Mouse (Mus musculus) lung, embryonic 14.5 days (tissue): ENCODE measurements around the gene Arl5c. TPM values are rescaled to one million over a fixed set of nuclear protein-coding genes. Genes with fewer than 3 reads are reported as not detected.
A peak's percentile ranks its signal among the peaks of the same experiment; 100 is the strongest.

Experiments
- ATAC-seq: fragments of 200-750 bp; cut with Nextera tagmentation; 2 replicates; pipeline ENCODE4 v1.8.0; 2017; ENCODE audit warnings: mild to moderate bottlenecking, moderate TSS enrichment, moderate library complexity; ENCODE audit not compliant: insufficient read depth
- DNase-seq: peaks from one replicate; pipeline ENCODE4 v3.0.0-alpha.2; 2015
- H3K27ac ChIP-seq: fragments of 300-500 bp; sonication (generic); 2 replicates; pipeline ENCODE4 v1.5.1; 2014; ENCODE audit warnings: low read depth, mild to moderate bottlenecking, moderate library complexity
- H3K27me3 ChIP-seq: fragments of 300-500 bp; sonication (generic); 2 replicates; pipeline ENCODE4 v1.6.1; 2014; ENCODE audit warnings: low read length, control low read depth; ENCODE audit not compliant: insufficient read depth
- H3K36me3 ChIP-seq: fragments of 300-500 bp; sonication (generic); 2 replicates; pipeline ENCODE4 v1.6.1; 2014; ENCODE audit warnings: control low read depth; ENCODE audit not compliant: insufficient read depth
- H3K4me1 ChIP-seq: fragments of 300-500 bp; sonication (generic); 2 replicates; pipeline ENCODE4 v1.6.1; 2014; ENCODE audit warnings: antibody characterized with exemption, control low read depth; ENCODE audit not compliant: insufficient read depth
- H3K4me2 ChIP-seq: fragments of 300-500 bp; sonication (generic); 2 replicates; pipeline ENCODE4 v1.6.1; 2014; ENCODE audit warnings: mild to moderate bottlenecking
- H3K4me3 ChIP-seq: fragments of 300-500 bp; sonication (generic); 2 replicates; pipeline ENCODE4 v1.5.1; 2014; ENCODE audit warnings: low read depth, low read length
- H3K9ac ChIP-seq: fragments of 300-500 bp; sonication (generic); 2 replicates; pipeline ENCODE4 v1.6.1; 2014
- H3K9me3 ChIP-seq: fragments of 300-500 bp; sonication (generic); 2 replicates; pipeline ENCODE4 v1.6.1; 2016; ENCODE audit warnings: low read depth, low read length, control low read depth
- CTCF ChIP-seq: IDR thresholded peaks from 2 replicates; pipeline ENCODE4 v1.5.1; 2016; ENCODE audit warnings: antibody characterized with exemption, low read depth
- WGBS: fragments of 180-500 bp; shearing (Covaris S2); extraction: QIAGEN DNeasy Blood & Tissue Kit; methylation state at CpG from one replicate; pipeline ENCODE4 v1.1.7; 2014; 5-methylcytosine and 5-hydroxymethylcytosine counted together
- polyA plus RNA-seq: library from polyadenylated mRNA; unstranded; fragments of >200 nt; fragmentation: Nextera tagmentation; extraction: Ambion mirVana; gene quantifications from 2 replicates; pipeline ENCODE4 v1.2.1, GENCODE M21; 2014

The Arl5c gene
- polyA plus RNA-seq, 1 experiment from 2014 or later = 11.4 TPM

DNA sequence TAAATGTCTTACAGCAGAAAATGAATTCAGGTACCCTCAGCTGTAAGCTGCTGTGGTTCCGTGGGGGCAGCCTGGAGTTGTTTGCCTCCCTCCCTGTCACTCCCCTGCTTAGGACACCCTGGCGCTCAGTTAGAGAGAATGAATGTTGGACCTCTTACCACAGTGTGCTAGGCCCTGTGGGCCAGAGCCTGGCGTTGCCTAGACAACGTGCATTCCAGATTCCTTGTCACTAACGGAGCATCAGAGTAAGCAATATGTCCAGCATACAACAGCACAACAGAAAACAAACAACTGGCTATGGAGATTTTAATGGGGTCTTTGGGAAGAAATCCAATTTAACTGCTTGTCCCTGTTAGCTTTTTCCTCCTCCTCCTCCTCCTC, 36.7 kb downstream of the Arl5c start:
- peak; percentile 27 for DNase-seq

DNA sequence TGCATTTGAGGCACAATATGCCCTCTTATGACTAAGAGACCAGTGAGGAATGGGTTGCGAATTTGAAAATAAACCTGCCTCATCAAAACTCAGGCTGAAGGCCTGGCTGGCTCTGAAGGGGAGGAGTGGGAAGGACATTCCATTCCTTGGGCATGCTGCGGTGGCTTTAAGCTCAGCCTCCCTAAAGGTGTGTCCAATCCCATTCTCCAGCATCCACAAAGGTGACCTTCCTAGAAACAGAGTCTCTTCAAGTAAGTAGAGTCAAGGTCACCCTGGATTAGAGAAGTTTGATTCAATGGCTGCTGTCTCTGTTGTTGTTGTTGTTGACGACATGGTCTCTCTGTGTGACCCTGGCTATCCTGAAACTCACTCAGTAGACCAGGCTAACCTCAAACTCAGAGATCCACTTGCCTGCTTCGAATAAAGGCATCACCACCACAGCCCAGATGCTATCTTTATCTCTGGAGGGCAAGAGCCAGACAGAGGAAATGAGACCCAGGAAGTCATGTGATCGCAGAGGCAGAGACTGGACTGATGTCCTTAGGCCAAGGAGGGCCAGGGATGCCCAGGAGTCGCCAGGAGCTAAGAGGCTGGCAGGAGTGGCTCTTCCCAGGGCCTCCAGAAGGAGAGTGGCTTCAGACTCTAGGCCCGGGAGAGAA, 37.2 kb downstream of the Arl5c start:
- H3K4me1 ChIP-seq = 0 out of 2 replicates have a peak, but pooled peaks cover 3% of the 10 kb centered on the region
- H3K9me3 ChIP-seq = no peaks in the 10 kb centered on the region
- H3K36me3 ChIP-seq = no peaks in the 10 kb centered on the region
- H3K9ac ChIP-seq = no peak overlapping the region
- H3K27ac ChIP-seq = no peak overlapping the region
- H3K27me3 ChIP-seq = no peaks in the 10 kb centered on the region
- no peak for TF ChIP-seq CTCF
- DNase-seq = no peak
- no peak overlapping the region for H3K4me2 ChIP-seq
- WGBS = 69% methylated on average over 7 of the region's 7 CpGs
- H3K4me3 ChIP-seq = no peak overlapping the region
- no peak for ATAC-seq

More for the DNA sequence above, 36.7 kb downstream of the Arl5c start:
- Histone ChIP-seq H3K4me1 (0 out of 2 replicates have a peak, but pooled peaks cover 2% of the 10 kb centered on the region), H3K4me3 (no peak overlapping the region), H3K27me3 (no peaks in the 10 kb centered on the region), H3K9me3 (no peaks in the 10 kb centered on the region), H3K36me3 (no peaks in the 10 kb centered on the region), H3K9ac (no peak overlapping the region), H3K27ac (no peak overlapping the region), H3K4me2 (no peak overlapping the region)
- TF ChIP-seq CTCF = no peak
- no peak for ATAC-seq
- 62% methylated on average over 5 of the region's 5 CpGs for WGBS

DNA sequence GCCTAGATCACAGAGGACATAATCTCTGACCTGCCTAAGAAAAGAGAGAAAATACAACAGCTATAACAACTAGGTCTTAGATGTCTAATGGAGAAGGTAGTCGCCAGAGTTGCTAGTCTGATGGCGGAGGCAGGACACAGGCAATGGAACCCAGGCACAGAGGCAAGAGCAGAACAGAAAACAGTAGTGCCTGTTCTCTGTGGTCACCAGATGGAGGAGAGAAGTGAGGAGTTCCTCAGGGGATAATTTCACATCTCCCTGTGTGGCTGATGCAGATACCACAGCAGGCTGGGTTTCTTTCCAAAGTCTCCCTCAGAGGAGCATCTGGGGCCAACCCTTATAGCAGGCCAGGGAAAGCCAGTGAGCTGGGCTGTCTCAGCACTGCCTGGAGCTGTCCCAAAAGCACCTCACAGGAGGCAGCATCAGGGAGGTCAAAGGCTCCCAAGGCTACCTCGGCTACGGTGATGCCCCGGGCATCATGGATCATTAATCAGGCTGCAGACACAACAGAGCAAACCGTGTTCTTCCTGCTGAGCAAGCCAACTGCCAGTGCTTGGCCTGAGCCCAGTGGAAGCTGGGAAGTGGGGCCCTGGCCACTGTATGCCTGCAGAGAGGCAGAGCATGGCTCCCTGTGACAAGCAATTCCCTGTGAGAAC, 38.9 kb downstream of the Arl5c start:
- Histone ChIP-seq H3K27me3 (no peaks in the 10 kb centered on the region), H3K4me1 (0 out of 2 replicates have a peak, but pooled peaks cover 3% of the 10 kb centered on the region), H3K9ac (no peak overlapping the region), H3K9me3 (no peaks in the 10 kb centered on the region), H3K27ac (no peak overlapping the region), H3K4me3 (no peak overlapping the region), H3K4me2 (no peak overlapping the region), H3K36me3 (no peaks in the 10 kb centered on the region)
- TF ChIP-seq CTCF = no peak
- ATAC-seq (no peak), DNase-seq (no peak)
- WGBS = 40% methylated on average over 6 of the region's 6 CpGs

DNA sequence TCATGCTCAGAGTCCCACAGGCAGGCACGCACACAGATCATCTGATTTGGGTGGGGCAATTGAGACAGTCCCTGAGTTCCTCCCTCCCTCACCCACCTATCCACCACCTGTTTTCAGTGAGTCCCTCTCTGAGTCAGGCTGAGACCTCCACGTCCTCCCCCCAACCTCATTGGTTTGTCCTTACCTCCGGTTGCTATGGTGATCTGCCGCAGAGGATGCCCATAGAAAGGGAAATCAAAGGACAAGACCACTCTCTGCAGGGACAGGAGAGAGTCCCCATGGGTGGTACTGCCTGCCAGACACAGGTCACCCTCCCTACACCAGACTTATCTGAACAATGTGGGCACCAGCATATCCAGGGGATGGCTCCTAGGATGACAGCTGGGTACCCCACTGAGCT, 40.1 kb downstream of the Arl5c start:
- no peaks in the 10 kb centered on the region for H3K27me3 ChIP-seq

DNA sequence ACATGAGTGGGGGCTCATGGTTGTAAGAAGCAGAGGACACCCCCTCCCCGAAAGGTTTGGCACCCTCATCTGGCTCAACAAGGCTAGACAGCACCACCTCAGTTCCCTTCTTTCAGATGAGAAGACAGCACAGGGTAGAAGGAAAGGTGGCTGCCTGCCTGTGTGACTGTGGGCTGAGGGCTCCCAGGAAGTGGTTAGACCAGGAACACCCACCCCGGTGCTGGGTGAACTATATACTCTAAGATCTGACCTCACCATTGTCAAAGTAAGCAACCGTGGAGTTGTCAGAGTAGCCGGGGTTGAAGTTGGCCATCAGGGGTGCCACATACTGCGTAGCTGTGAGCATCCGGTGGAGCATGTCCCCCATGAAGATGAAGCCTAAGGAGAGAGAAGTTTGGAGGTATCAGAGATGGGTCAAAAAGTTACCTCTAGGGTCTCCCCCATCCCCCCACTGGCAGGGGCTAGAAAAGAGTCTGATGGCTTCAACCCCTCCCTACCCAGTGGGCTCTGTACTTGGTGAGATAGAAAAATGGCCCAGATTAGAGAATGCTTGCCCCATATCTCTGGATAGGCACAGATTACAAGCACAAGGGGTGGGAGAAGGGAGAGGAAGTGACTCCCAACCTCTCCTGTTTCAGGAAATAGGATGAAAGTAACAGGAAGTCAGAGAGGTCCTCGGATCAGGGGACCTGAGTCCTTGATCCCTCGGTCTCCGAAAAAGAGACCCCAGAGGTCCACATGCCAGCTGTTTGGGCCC, 40.7 kb downstream of the Arl5c start:
- no peak for TF ChIP-seq CTCF

More for the DNA sequence above, 40.1 kb downstream of the Arl5c start:
- H3K9me3 ChIP-seq = no peaks in the 10 kb centered on the region
- 69% methylated on average over 4 of the region's 4 CpGs for WGBS
- no peak overlapping the region for H3K27ac ChIP-seq
- DNase-seq (no peak), ATAC-seq (no peak)
- no peak overlapping the region for H3K4me3 ChIP-seq
- no peak overlapping the region for H3K4me2 ChIP-seq
- no peak overlapping the region for H3K9ac ChIP-seq
- no peaks in the 10 kb centered on the region for H3K36me3 ChIP-seq
- 0 out of 2 replicates have a peak, but pooled peaks cover 3% of the 10 kb centered on the region for H3K4me1 ChIP-seq
- TF ChIP-seq CTCF = no peak

DNA sequence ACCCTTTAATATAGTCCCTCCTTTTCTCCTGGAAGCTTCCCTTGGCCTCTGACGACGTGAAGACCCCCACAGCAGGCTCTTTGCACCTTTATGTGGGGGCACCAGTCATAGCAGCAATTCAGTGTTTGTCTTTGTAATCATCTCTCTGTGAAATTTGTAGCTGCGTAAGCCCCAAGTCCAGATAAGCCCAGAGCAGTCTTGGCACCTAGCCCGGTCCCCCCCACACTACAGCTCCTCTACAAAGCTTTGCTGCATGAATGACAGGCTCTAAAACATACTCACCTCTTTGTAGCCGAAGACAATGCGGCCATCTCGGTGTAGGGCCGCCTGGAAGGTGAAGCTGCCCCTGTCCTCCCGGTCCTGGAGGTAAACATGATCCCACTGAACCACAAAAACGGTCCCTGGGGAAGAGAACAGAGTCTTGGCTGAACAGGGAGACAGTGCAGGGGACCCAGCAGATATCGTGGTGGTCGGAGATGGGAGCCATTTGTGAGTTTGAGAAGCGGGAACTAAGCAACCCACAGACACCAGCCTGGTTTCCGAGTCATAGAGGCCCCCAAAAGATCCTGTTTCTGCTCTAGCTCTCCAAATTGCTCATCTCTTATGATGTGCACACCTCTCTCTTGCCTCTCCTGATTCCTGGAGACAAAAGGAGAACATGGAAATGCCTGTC, 41.4 kb downstream of the Arl5c start:
- 38% methylated on average over 14 of the region's 14 CpGs for WGBS
- Histone ChIP-seq H3K4me3 (no peak overlapping the region), H3K9me3 (no peaks in the 10 kb centered on the region), H3K27me3 (no peaks in the 10 kb centered on the region), H3K4me1 (0 out of 2 replicates have a peak, but pooled peaks cover 3% of the 10 kb centered on the region), H3K9ac (no peak overlapping the region; the same call in 1 of the 2 replicates), H3K27ac (no peak overlapping the region), H3K4me2 (peak overlapping the region; percentile 23; the same call in 1 of the 2 replicates), H3K36me3 (no peaks in the 10 kb centered on the region)
- DNase-seq (peak; percentile 70), ATAC-seq (no peak)
- no peak for TF ChIP-seq CTCF

More for the DNA sequence above, 40.7 kb downstream of the Arl5c start:
- WGBS = 73% methylated on average over 9 of the region's 9 CpGs
- no peaks in the 10 kb centered on the region for H3K27me3 ChIP-seq
- no peaks in the 10 kb centered on the region for H3K36me3 ChIP-seq
- 0 out of 2 replicates have a peak, but pooled peaks cover 3% of the 10 kb centered on the region for H3K4me1 ChIP-seq
- ATAC-seq (no peak), DNase-seq (no peak)
- no peaks in the 10 kb centered on the region for H3K9me3 ChIP-seq
- H3K4me2 ChIP-seq = no peak overlapping the region
- no peak overlapping the region for H3K9ac ChIP-seq
- no peak overlapping the region for H3K4me3 ChIP-seq
- H3K27ac ChIP-seq = no peak overlapping the region

DNA sequence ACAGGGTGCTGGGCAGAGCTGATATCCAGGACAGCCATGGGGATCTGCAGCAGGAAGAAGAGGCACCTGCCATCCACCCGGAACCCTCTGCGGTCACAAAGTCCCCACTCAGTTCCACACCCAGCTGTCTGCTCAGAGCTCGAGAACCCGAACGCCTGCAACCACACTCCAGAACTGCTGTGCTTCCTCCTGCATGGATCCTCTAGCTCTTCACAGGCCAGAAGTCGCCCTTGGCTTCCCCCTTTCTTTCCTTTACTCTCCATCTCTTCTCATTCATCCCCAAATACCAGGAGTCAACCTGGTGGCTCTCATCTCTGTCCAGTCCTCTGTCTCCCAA, 42.1 kb downstream of the Arl5c start:
- H3K9ac ChIP-seq = no peak overlapping the region
- no peak overlapping the region for H3K4me3 ChIP-seq
- H3K36me3 ChIP-seq = no peaks in the 10 kb centered on the region
- 77% methylated on average over 6 of the region's 6 CpGs for WGBS
- H3K27ac ChIP-seq = no peak overlapping the region
- no peak for TF ChIP-seq CTCF
- no peak for ATAC-seq
- no peaks in the 10 kb centered on the region for H3K27me3 ChIP-seq
- no peaks in the 10 kb centered on the region for H3K9me3 ChIP-seq
- H3K4me1 ChIP-seq = 0 out of 2 replicates have a peak, but pooled peaks cover 3% of the 10 kb centered on the region
- no peak overlapping the region for H3K4me2 ChIP-seq
- DNase-seq = no peak
